Mouse (Mus musculus): ENCODE data around the gene Map3k1.
"Not testable (repeated sequence)": the region's sequence is repeated elsewhere in the genome, so short reads cannot be mapped to it uniquely, and the experiment has no call there.

Gene Map3k1

GRCm38 (mm10) chr13:111741991-111742615 lies 66.7 kb downstream of the Map3k1 start:
- DNase-seq (ENCODE audit: low read depth, low spot score) = peak; percentile 65

GRCm38 (mm10) chr13:111741204-111741990 lies 67.4 kb downstream of the Map3k1 start:
- DNase-seq (ENCODE audit: low read depth, low spot score) = no peak

GRCm38 (mm10) chr13:111726898-111727297 lies 81.9 kb downstream of the Map3k1 start:
- DNase-seq (ENCODE audit: low read depth, low spot score) = no peak

- peak; percentile 99 for DNase-seq (ENCODE audit: low read depth, low spot score)
Measured at GRCm38 (mm10) chr13:111725165-111726077, 83.4 kb downstream of the Map3k1 start.

- no peak for DNase-seq (ENCODE audit: low read depth, low spot score)
Measured at GRCm38 (mm10) chr13:111724811-111725164, 84.0 kb downstream of the Map3k1 start.

- DNase-seq (ENCODE audit: low read depth, low spot score) = peak; percentile 87
Measured at GRCm38 (mm10) chr13:111719726-111720125, 89.1 kb downstream of the Map3k1 start.

- no peak for DNase-seq (ENCODE audit: low read depth, low spot score)
Measured at GRCm38 (mm10) chr13:111710531-111710930, 98.3 kb downstream of the Map3k1 start.

- not testable (repeated sequence) for DNase-seq (ENCODE audit: low read depth, low spot score)
Measured at GRCm38 (mm10) chr13:111703952-111704351, 104.8 kb downstream of the Map3k1 start.

- peak; percentile 64 for DNase-seq (ENCODE audit: low read depth, low spot score)
Measured at GRCm38 (mm10) chr13:111703396-111703795, 105.4 kb downstream of the Map3k1 start.

Measured in ES-CJ7 (cell line).